Mouse (Mus musculus): ENCODE results near the gene Mark4. TPM values are rescaled to one million over a fixed set of nuclear protein-coding genes. Genes with fewer than 3 reads are reported as not detected.

The Mark4 gene
- polyA plus RNA-seq (2015; fragmentation: Nextera tagmentation; extraction: Ambion mirVana) = 6.6 and 9.4 TPM in 2 replicates

DNA sequence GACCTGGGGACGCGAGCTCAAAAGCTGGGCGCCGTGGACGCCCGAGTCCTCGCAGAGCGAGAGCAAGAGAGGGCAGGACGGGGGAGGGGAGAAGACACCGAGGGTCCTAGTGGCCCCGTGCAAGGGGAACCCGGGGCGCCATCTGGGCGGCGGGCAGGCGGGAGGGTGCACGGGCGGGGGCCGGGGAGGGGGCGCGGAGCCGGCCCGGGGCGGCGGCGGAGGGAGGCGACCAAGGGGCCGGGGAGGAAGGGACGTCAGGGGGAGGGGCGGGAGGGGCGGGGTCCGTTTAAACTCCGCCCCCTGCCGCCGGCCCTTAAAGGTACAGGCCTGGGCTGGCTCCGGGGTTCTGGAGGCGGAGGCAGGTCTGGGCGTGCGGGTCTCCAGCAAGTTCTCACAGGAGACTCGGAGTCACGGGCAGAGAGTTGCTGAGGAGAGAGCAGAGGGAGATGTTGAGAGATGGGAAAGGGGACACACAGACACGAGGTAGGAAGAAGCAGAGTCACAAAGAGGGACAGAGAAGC, at the start of gene Mark4:
Gene Mark4 (minus strand): TSS at position 231 of the 521 bp plus-strand sequence.
- peak within 1 kb of the TSS; percentile 94 for H3K4me2 ChIP-seq
- peak within 1 kb of the TSS; percentile 84 for H3K4me3 ChIP-seq (replicated peaks)
- no peaks in the 10 kb centered on the region for H3K9me3 ChIP-seq (replicated peaks)
- no peaks in the 10 kb centered on the region for H3K27me3 ChIP-seq
- peak; percentile 88 for ATAC-seq (replicated peaks; ENCODE audit: low FRiP score)
- H3K36me3 ChIP-seq = no peaks in the 10 kb centered on the region; the same call in 1 of the 2 replicates
- WGBS = 1% methylated on average over 32 of the region's 42 CpGs
- H3K4me1 ChIP-seq = peaks cover 29% of the 10 kb centered on the region
- H3K9ac ChIP-seq = peak within 1 kb of the TSS; percentile 95
- peak within 1 kb of the TSS; percentile 83 for H3K27ac ChIP-seq

DNA sequence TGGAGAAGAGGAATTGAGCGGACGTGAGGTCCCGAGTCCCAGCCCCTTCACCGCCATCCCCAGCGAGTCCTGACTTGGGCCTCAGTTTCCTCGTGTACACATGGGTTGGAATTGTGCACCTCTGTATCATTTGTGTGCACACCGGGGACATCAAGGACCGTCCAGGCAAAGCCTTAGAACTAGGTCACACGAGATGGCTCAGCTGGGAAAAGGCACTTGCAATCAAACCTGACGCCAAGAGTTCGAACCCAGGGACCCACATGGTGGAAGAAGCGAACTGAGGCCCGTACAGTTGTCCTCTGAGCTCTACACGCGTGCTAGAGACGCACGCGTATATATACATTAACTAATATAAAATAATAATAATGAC, 49.0 kb upstream of the Mark4 start:
- Histone ChIP-seq H3K9me3 (replicated peaks) (no peaks in the 10 kb centered on the region), H3K4me3 (replicated peaks) (peak overlapping the region; percentile 67), H3K27ac (0 out of 2 replicates have a peak overlapping the region, but pooled peaks have one; percentile 22), H3K36me3 (0 out of 2 replicates have a peak, but pooled peaks cover 4% of the 10 kb centered on the region), H3K9ac (peak overlapping the region; percentile 63), H3K4me2 (peak overlapping the region; percentile 98), H3K4me1 (peaks cover 25% of the 10 kb centered on the region), H3K27me3 (no peaks in the 10 kb centered on the region)
- ATAC-seq (replicated peaks; ENCODE audit: low FRiP score) = no peak
- 5% methylated on average over 18 of the region's 18 CpGs for WGBS

- Histone ChIP-seq H3K4me2 (peak overlapping the region; percentile 98), H3K27ac (0 out of 2 replicates have a peak overlapping the region, but pooled peaks have one; percentile 22), H3K9ac (peak overlapping the region; percentile 63), H3K4me1 (peaks cover 25% of the 10 kb centered on the region), H3K9me3 (replicated peaks) (no peaks in the 10 kb centered on the region), H3K36me3 (0 out of 2 replicates have a peak, but pooled peaks cover 4% of the 10 kb centered on the region), H3K4me3 (replicated peaks) (peak overlapping the region; percentile 67), H3K27me3 (no peaks in the 10 kb centered on the region)
- 0 out of 2 replicates have a peak, but pooled peaks have one; percentile 5 for ATAC-seq (replicated peaks; ENCODE audit: low FRiP score)
- WGBS = under 1% methylated on average over 71 of the region's 71 CpGs
Measured at GRCm38 (mm10) chr7:19506969-19507611, 48.5 kb upstream of the Mark4 start.

- H3K27me3 ChIP-seq = no peaks in the 10 kb centered on the region
- H3K4me2 ChIP-seq = peak overlapping the region; percentile 98
- H3K4me3 ChIP-seq (replicated peaks) = peak overlapping the region; percentile 67
- H3K36me3 ChIP-seq = 0 out of 2 replicates have a peak, but pooled peaks cover 4% of the 10 kb centered on the region
- WGBS = 31% methylated on average over 6 of the region's 6 CpGs
- no peak overlapping the region for H3K9ac ChIP-seq
- peaks cover 26% of the 10 kb centered on the region for H3K4me1 ChIP-seq
- H3K9me3 ChIP-seq (replicated peaks) = no peaks in the 10 kb centered on the region
- H3K27ac ChIP-seq = no peak overlapping the region
- ATAC-seq (replicated peaks; ENCODE audit: low FRiP score) = no peak
Measured at GRCm38 (mm10) chr7:19506326-19506725, 47.7 kb upstream of the Mark4 start.

DNA sequence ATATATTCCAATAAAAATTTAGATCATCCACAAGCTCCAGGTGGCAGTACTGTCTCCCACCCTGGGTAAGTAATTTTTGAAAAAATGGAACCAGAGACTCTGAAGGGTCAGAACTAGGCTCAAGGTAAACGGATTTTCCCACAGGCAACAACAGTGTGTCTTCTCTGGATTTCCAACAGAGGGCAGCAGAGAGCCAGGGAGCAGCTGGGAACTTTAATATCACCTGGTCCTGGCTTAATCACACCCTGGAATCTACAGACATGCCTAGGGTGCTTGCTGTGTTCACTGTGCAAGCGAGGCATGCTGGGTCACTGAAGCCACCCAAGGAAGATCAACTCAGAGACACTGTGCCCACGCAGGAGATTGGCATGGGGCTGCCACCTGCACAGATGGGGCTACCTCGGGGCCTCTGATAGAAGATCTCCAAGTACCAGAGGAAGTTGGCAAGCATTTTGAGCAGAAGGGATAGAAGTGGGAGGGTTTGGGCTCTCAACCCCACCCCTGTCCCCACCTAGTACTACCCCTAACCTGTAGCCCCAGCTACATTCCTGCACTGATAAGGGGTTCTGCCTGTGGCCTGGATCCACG, 45.0 kb upstream of the Mark4 start:
- H3K4me3 ChIP-seq (replicated peaks) = no peak overlapping the region
- no peaks in the 10 kb centered on the region for H3K36me3 ChIP-seq
- H3K4me1 ChIP-seq = peaks cover 21% of the 10 kb centered on the region
- no peaks in the 10 kb centered on the region for H3K27me3 ChIP-seq
- H3K27ac ChIP-seq = no peak overlapping the region
- H3K4me2 ChIP-seq = no peak overlapping the region
- no peak for ATAC-seq (replicated peaks; ENCODE audit: low FRiP score)
- 40% methylated on average over 5 of the region's 5 CpGs for WGBS
- no peak overlapping the region for H3K9ac ChIP-seq
- H3K9me3 ChIP-seq (replicated peaks) = no peaks in the 10 kb centered on the region

DNA sequence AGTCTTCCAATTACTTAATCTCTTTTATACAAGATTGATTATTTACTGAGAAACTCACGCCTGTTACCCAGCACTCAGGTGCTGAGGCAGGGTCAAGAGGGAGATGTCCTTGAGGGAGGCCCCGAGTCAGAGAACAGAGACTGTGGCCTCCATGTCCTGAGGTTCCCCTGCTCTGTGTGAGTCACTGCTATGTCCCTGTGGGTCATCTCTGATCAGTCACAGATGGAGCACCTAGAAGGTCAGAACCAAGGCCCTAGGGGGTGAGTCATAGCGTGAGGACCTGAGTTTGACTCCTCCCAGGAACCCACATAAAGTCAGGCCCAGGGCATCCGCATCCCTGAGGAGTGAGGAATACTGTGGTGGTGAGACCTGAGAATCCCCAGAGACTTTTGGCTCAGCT, 43.0 kb upstream of the Mark4 start:
- H3K4me1 ChIP-seq = peaks cover 10% of the 10 kb centered on the region
- H3K9me3 ChIP-seq (replicated peaks) = no peaks in the 10 kb centered on the region
- no peak overlapping the region for H3K27ac ChIP-seq
- H3K36me3 ChIP-seq = no peaks in the 10 kb centered on the region
- no peak for ATAC-seq (replicated peaks; ENCODE audit: low FRiP score)
- no peak overlapping the region for H3K9ac ChIP-seq
- H3K4me3 ChIP-seq (replicated peaks) = no peak overlapping the region
- H3K27me3 ChIP-seq = no peaks in the 10 kb centered on the region
- WGBS = 82% methylated on average over 4 of the region's 4 CpGs
- H3K4me2 ChIP-seq = no peak overlapping the region

DNA sequence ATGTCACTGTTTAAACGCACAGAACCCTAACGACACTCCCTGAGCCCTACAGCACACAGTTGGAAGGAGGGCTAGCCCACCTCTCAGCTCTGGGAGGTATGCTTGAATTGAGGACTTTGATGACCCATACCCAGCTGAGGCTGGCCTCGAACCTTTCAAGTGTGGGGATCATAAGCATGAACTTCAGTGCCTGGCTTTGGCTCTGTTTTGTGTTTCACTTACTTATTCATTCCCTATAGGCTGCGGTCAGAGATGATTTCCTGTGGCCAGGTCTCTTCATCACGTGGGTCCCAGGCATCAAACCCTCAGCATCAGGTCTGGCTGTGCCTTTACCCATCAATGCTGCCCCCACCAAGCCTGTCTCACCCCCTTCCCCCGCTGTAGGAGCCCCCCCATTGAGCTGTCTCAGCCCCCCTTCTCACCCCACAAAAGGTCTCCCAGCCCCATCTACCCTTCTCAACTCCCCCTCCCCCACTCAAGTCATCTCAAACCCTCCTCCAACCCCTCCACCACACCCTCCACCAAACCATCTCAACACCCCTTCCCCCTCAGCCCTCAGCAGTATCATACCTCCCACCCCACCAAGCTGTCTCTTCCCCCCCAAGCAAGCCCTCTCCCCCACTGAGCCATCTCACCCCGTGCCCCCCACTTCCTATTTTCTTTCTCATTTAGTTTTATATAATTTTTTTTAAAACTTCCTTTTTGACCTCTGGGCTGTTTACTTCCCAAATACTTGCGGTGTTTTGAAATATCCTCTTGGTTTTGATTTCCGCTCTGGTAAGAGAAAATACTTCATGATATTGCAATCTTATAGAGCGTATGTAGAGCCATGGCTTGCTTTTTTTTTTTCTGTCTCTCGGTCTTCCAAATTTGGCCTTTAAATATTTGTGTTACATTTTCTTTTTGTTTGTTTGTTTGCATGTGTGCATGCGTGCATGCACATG, 42.1 kb upstream of the Mark4 start:
- Histone ChIP-seq H3K4me3 (replicated peaks) (no peak overlapping the region), H3K9me3 (replicated peaks) (no peaks in the 10 kb centered on the region), H3K4me1 (peaks cover 10% of the 10 kb centered on the region), H3K36me3 (no peaks in the 10 kb centered on the region), H3K27ac (no peak overlapping the region), H3K27me3 (no peaks in the 10 kb centered on the region), H3K4me2 (no peak overlapping the region), H3K9ac (no peak overlapping the region)
- no peak for ATAC-seq (replicated peaks; ENCODE audit: low FRiP score)
- WGBS = 70% methylated on average over 12 of the region's 12 CpGs

GRCm38 (mm10) chr7:19498326-19498725, 39.7 kb upstream of the Mark4 start:
- Histone ChIP-seq H3K27me3 (peaks cover 4% of the 10 kb centered on the region; the same call in 1 of the 2 replicates), H3K4me3 (replicated peaks) (no peak overlapping the region), H3K36me3 (no peaks in the 10 kb centered on the region), H3K27ac (no peak overlapping the region), H3K9ac (no peak overlapping the region), H3K4me2 (no peak overlapping the region), H3K9me3 (replicated peaks) (no peaks in the 10 kb centered on the region), H3K4me1 (peaks cover 20% of the 10 kb centered on the region)
- no peak for ATAC-seq (replicated peaks; ENCODE audit: low FRiP score)
- 39% methylated on average over 4 of the region's 4 CpGs for WGBS

- Histone ChIP-seq H3K4me2 (no peak overlapping the region), H3K4me1 (peaks cover 30% of the 10 kb centered on the region), H3K36me3 (no peaks in the 10 kb centered on the region), H3K27ac (no peak overlapping the region), H3K9ac (no peak overlapping the region), H3K27me3 (peaks cover 18% of the 10 kb centered on the region), H3K9me3 (replicated peaks) (no peaks in the 10 kb centered on the region), H3K4me3 (replicated peaks) (no peak overlapping the region)
- WGBS = 56% methylated on average over 5 of the region's 5 CpGs
- no peak for ATAC-seq (replicated peaks; ENCODE audit: low FRiP score)
Measured at GRCm38 (mm10) chr7:19496214-19496555, 37.6 kb upstream of the Mark4 start.

DNA sequence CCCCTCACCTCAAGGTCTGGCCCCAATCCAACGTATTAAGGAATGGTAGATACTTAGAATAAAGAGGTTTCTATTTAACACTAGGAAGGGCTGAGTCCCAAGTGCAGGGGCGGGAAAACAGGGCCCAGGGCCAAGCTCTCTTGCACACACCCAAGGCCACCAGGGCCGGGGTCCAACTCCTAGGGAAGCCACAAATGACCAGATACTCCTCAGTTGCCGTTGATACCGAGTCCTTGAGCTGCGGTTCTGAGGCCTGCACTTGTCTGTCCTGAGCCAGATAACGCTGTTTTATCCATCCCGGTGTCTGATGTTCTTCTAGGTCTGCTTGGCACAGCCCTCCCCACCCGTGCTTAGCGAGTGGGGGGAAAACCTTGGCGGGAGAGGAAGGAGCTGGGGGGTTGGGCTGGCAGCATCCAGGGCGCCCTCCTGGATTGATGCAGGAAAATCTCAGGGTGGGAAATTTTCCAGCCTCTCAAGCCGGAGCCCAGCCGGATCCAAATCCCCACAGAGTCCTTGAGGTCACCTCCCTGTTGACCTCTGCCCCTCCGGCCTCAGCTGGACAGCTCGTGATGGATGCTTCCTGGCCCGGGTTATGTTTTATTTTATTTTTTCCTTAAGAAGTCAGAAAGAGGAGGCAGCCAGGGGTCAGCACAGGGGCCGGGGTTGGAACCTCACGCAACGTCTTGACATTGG, 37.0 kb upstream of the Mark4 start:
- 0 out of 2 replicates have a peak, but pooled peaks have one; percentile 17 for ATAC-seq (replicated peaks; ENCODE audit: low FRiP score)
- H3K27ac ChIP-seq = 0 out of 2 replicates have a peak overlapping the region, but pooled peaks have one; percentile 45
- H3K9ac ChIP-seq = no peak overlapping the region
- H3K9me3 ChIP-seq (replicated peaks) = no peaks in the 10 kb centered on the region
- 36% methylated on average over 20 of the region's 20 CpGs for WGBS
- H3K4me2 ChIP-seq = no peak overlapping the region
- H3K4me1 ChIP-seq = peaks cover 30% of the 10 kb centered on the region
- peaks cover 23% of the 10 kb centered on the region for H3K27me3 ChIP-seq
- H3K36me3 ChIP-seq = no peaks in the 10 kb centered on the region
- no peak overlapping the region for H3K4me3 ChIP-seq (replicated peaks)

DNA sequence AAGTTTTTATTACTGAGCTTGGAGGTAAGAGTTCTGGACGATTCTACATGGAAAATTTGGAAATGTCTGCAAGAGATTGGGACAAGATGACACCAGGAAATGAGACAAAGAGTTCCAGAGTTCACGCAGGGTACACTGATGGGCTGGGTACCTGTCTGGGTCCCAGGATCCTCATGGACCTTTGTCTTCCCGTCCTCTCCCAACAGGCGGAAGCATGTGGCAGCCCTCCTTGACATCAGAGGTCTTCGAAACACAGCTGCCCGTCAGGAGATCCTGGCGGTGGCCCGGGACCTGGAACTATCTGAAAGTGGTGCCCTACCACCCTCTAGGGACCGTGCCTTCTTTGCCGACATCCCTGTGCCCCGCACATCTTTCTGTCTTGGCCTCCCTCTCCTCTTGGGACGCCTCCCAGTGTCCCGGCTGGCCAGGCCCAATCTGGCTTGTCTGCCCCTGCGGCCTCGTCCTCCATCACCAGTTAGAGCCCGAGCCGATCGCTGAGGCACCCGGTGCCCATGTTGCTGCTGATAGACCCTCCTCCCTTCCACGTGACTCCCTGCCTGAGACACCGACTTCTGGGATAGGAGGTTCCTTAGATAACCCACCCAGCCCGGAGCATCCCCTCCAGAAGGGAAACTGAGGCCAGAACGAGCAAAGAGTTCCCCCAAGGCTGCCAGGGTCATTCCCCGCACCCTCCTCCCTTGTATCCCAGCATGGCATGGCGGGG, 36.3 kb upstream of the Mark4 start:
- no peak for ATAC-seq (replicated peaks; ENCODE audit: low FRiP score)
- H3K36me3 ChIP-seq = no peaks in the 10 kb centered on the region
- no peak overlapping the region for H3K9ac ChIP-seq
- no peaks in the 10 kb centered on the region for H3K9me3 ChIP-seq (replicated peaks)
- H3K4me2 ChIP-seq = no peak overlapping the region
- H3K27me3 ChIP-seq = peaks cover 30% of the 10 kb centered on the region
- peaks cover 30% of the 10 kb centered on the region for H3K4me1 ChIP-seq
- H3K27ac ChIP-seq = no peak overlapping the region
- WGBS = 82% methylated on average over 25 of the region's 25 CpGs
- no peak overlapping the region for H3K4me3 ChIP-seq (replicated peaks)
